In the genomic region with DNA sequence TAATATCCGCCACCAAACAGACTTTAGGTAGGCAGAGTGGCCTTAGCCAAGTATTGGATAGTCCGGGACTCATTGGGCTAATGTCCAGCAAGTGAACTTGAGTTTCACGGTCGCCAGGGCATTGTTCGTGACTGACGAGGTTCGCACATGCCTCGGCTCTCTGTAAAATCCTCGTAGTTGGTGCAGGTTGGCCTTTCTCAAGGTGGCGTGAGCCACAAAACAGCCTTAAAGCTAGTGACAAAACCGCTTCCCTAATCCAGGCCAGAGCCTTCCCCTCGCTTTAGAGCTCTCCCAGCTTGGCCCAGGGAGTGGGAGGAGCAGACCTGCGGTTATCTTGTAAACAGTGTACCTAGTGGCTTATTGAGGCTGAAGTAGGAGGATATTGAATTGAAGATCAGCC, we compare ENCODE assay signal across 7 mouse cellular contexts. TPM values are rescaled to one million over a fixed set of nuclear protein-coding genes. Genes with fewer than 3 reads are reported as not detected.
DNase-seq lines count a peak whose midpoint lies in the region; ATAC-seq and TF ChIP-seq lines count a peak whose summit lies in the region.

No protein-coding gene starts in this region.

- H3K36me3 ChIP-seq in testis, adult 2 months (ENCODE audit: control insufficient read depth, insufficient read depth, low read length) = no peaks in the 10 kb centered on the region
- no peaks in the 10 kb centered on the region for H3K36me3 ChIP-seq in forebrain, embryonic 12.5 days (replicated peaks)
- no peaks in the 10 kb centered on the region for H3K36me3 ChIP-seq in liver, adult 2 months (ENCODE audit: control insufficient read depth, insufficient read depth, low read length)
- no peaks in the 10 kb centered on the region for H3K36me3 ChIP-seq in stomach, postnatal 0 days (ENCODE audit: control insufficient read depth, insufficient read depth, low read length)

- no peak for TF ChIP-seq EP300 in stomach, postnatal 0 days (optimal IDR thresholded peaks at IDR 0.05)

- H3K9ac ChIP-seq in forebrain, embryonic 12.5 days = peak overlapping the region; percentile 71
- H3K9ac ChIP-seq in liver, adult 2 months (ENCODE audit: low read depth, low read length) = no peak overlapping the region
- H3K9ac ChIP-seq in stomach, postnatal 0 days (ENCODE audit: low read length) = 0 out of 2 replicates have a peak overlapping the region, but pooled peaks have one; percentile 4

- 6% methylated on average over 13 of the region's 13 CpGs for WGBS in forebrain, embryonic 12.5 days
- WGBS in liver, adult 2 months = 23% methylated on average over 13 of the region's 13 CpGs
- WGBS in stomach, postnatal 0 days = 6% methylated on average over 13 of the region's 13 CpGs

- peaks cover 10% of the 10 kb centered on the region for H3K4me1 ChIP-seq in testis, adult 2 months (ENCODE audit: control insufficient read depth, insufficient read depth, low read length)
- peaks cover 36% of the 10 kb centered on the region for H3K4me1 ChIP-seq in forebrain, embryonic 12.5 days
- H3K4me1 ChIP-seq in liver, adult 2 months (ENCODE audit: control insufficient read depth, insufficient read depth, low read length) = peaks cover 5% of the 10 kb centered on the region; the same call in 1 of the 2 replicates
- H3K4me1 ChIP-seq in stomach, postnatal 0 days (replicated peaks; ENCODE audit: control insufficient read depth, insufficient read depth) = no peaks in the 10 kb centered on the region

- H3K27ac ChIP-seq in testis, adult 2 months (ENCODE audit: control insufficient read depth, insufficient read depth, low read depth, low read length) = no peak overlapping the region
- peak overlapping the region; percentile 93 for H3K27ac ChIP-seq in forebrain, embryonic 12.5 days
- no peak overlapping the region for H3K27ac ChIP-seq in liver, adult 2 months (replicated peaks; ENCODE audit: insufficient read depth, low read depth, low read length)
- no peak overlapping the region for H3K27ac ChIP-seq in stomach, postnatal 0 days (replicated peaks)

- TF ChIP-seq CTCF in testis, adult 2 months (IDR thresholded peaks at IDR 0.05; ENCODE audit: control insufficient read depth, insufficient read depth, insufficient replicate concordance, low read depth, low read length) = no peak
- no peak for TF ChIP-seq CTCF in liver, adult 2 months (IDR thresholded peaks at IDR 0.05; ENCODE audit: low read depth, low read length)
- no peak for TF ChIP-seq CTCF in stomach, postnatal 0 days (IDR thresholded peaks at IDR 0.05; ENCODE audit: low read depth)

- no peak for TF ChIP-seq POLR2A in testis, adult 2 months (IDR thresholded peaks at IDR 0.05; ENCODE audit: control insufficient read depth, low read depth, low read length)
- TF ChIP-seq POLR2A in liver, adult 2 months (IDR thresholded peaks at IDR 0.05; ENCODE audit: extremely low read depth, insufficient read depth, low read length) = no peak

- intact Hi-C loops in left cerebral cortex, postnatal 25 days (cut with DNase I) = no loop called here

- no peaks in the 10 kb centered on the region for H3K27me3 ChIP-seq in testis, adult 2 months (ENCODE audit: control insufficient read depth, insufficient read depth, low read length)
- H3K27me3 ChIP-seq in forebrain, embryonic 12.5 days = no peaks in the 10 kb centered on the region
- no peaks in the 10 kb centered on the region; the same call in 1 of the 2 replicates for H3K27me3 ChIP-seq in liver, adult 2 months (ENCODE audit: control insufficient read depth, insufficient read depth, low read length)
- no peaks in the 10 kb centered on the region for H3K27me3 ChIP-seq in stomach, postnatal 0 days (ENCODE audit: control insufficient read depth, insufficient read depth, low read length)

- no peaks in the 10 kb centered on the region for H3K79me2 ChIP-seq in liver, adult 2 months (ENCODE audit: control insufficient read depth, insufficient read depth, low read length)

- no peak for ATAC-seq in forebrain, embryonic 12.5 days (ENCODE audit: low FRiP score)
- ATAC-seq in stomach, postnatal 0 days (ENCODE audit: low FRiP score, low TSS enrichment) = no peak; the same call in 1 of the 2 replicates

- peak overlapping the region; percentile 78 for H3K4me3 ChIP-seq in testis, adult 2 months (ENCODE audit: control insufficient read depth, low read depth, low read length)
- H3K4me3 ChIP-seq in forebrain, embryonic 12.5 days (replicated peaks) = peak overlapping the region; percentile 72
- 0 out of 2 replicates have a peak overlapping the region, but pooled peaks have one; percentile 72 for H3K4me3 ChIP-seq in liver, adult 2 months (ENCODE audit: insufficient read depth, low read depth, low read length)
- H3K4me3 ChIP-seq in stomach, postnatal 0 days (ENCODE audit: low read depth, low read length) = peak overlapping the region; percentile 59

- DNase-seq in testis, postnatal 10 days (ENCODE audit: low spot score) = no peak
- peak; percentile 2 for DNase-seq in liver, adult 2 months (ENCODE audit: extremely low read depth, low read depth, low spot score)
- peak; percentile 25 for DNase-seq in stomach, postnatal 0 days (ENCODE audit: low spot score)
- DNase-seq in layer of hippocampus, adult 9-11 months = no peak
- DNase-seq in left cerebral cortex, postnatal 25 days (ENCODE audit: low spot score in 2 of 2) = no peak

- peak overlapping the region; percentile 90 for H3K4me2 ChIP-seq in forebrain, embryonic 12.5 days
- H3K4me2 ChIP-seq in stomach, postnatal 0 days (replicated peaks; ENCODE audit: low read depth) = peak overlapping the region; percentile 97

- H3K9me3 ChIP-seq in forebrain, embryonic 12.5 days = no peaks in the 10 kb centered on the region
- H3K9me3 ChIP-seq in stomach, postnatal 0 days (ENCODE audit: control insufficient read depth, low read length) = no peaks in the 10 kb centered on the region

RNA-seq across cellular contexts. Expression of gene Tiam1, which starts 1.0 kb away (rescaled TPM):
- polyA plus RNA-seq in testis, adult 2 months (2012; rRNA removed) = 6.6 and 9.6 TPM in 2 replicates
- polyA plus RNA-seq in forebrain, embryonic 12.5 days (2016; fragmentation: Nextera tagmentation; extraction: Ambion mirVana) = 24.7 and 31.5 TPM in 2 replicates
- total RNA-seq in liver, adult 2 months (2014; rRNA removed) = 0.65 and 1.2 TPM in 2 replicates
- polyA plus RNA-seq in liver, adult 2 months (2012; rRNA removed) = 0.27 and 1.1 TPM in 2 replicates
- polyA plus RNA-seq in stomach, postnatal 0 days (2015; fragmentation: Nextera tagmentation; extraction: Ambion mirVana) = 18.4 and 18.8 TPM in 2 replicates
- 100 to 1,000 TPM; 108 to 118 TPM for total RNA-seq in left cerebral cortex, postnatal 25 days (2021)

Comparison
In these comparisons a context has a peak if more than half of its experiments do, and no peak if none do; other contexts are left out.
1. DNase-seq: peak in liver, adult 2 months (single experiment) and stomach, postnatal 0 days (single experiment); none in testis, postnatal 10 days (single experiment), layer of hippocampus, adult 9-11 months (single experiment) and left cerebral cortex, postnatal 25 days (0 of 2).
2. Peak in every context shown above with its lines, with median percentiles within 50 percentile points of each other: H3K4me3 ChIP-seq.